Mouse (Mus musculus): ENCODE measurements around the gene Cd3e. TPM values are rescaled to one million over a fixed set of nuclear protein-coding genes. Genes with fewer than 3 reads are reported as not detected.

The Cd3e gene
- polyA plus RNA-seq, 1 experiment from 2014 or later = not detected

DNA sequence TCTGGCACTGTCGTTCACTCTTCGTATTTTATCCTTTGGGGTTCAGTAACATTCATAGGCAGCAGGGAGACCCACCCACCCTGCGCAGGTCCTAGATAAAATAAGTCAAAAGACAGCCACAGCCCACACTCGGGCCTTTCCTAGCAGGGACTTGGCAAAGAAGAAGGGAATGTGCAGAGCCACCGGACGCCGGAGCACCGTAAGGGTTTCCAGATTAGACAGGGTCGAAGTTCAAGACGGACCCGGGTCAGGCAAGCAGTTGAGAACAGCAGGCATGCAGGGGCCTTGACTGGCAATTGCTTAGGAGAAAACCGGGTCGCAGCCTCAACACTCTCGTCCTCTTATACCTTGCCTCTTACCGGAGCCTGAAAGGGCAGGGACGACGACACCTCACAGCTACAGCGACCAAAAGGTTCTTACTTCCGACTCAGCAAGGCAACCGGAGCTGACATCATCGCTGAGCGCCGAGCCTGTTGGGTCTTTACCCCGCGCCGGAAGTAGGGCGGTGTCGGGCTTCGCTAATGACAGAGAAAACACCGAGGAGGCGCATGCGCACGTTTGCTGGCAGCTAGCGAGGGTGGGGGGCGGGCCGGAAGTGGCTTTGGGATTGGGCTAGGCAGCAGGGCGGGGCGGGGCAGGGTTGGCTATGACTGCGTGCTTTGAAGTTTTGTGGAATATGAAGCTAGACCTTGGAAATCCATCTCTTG lies 44.1 kb downstream of the Cd3e start, which contains the start of gene Ube4a:
Gene Ube4a (minus strand): TSS at position 475 of the 707 bp plus-strand sequence.
- H3K9ac ChIP-seq (ENCODE audit: low read depth, low read length) = peak within 1 kb of the TSS; percentile 79
- peak within 1 kb of the TSS; percentile 85 for H3K4me2 ChIP-seq
- no peaks in the 10 kb centered on the region for H3K27me3 ChIP-seq (replicated peaks; ENCODE audit: control insufficient read depth, insufficient read depth, low read length)
- H3K9me3 ChIP-seq (ENCODE audit: control insufficient read depth, low read length) = no peaks in the 10 kb centered on the region
- H3K4me1 ChIP-seq (replicated peaks; ENCODE audit: control insufficient read depth, insufficient read depth, low read length) = peaks cover 12% of the 10 kb centered on the region; the same call in 1 of the 2 replicates
- peak within 1 kb of the TSS; percentile 23; the same call in 1 of the 2 replicates for H3K27ac ChIP-seq (ENCODE audit: low read depth, low read length)
- peak; percentile 100 for DNase-seq (ENCODE audit: low spot score)
- under 1% methylated on average over 39 of the region's 39 CpGs for whole genome bisulfite sequencing
- peaks cover 11% of the 10 kb centered on the region; the same call in 1 of the 2 replicates for H3K36me3 ChIP-seq (ENCODE audit: control insufficient read depth, insufficient read depth, low read length)
- H3K4me3 ChIP-seq (ENCODE audit: low read depth, low read length) = peak within 1 kb of the TSS; percentile 79
- peak; percentile 94 for ATAC-seq (replicated peaks; ENCODE audit: low FRiP score)

DNA sequence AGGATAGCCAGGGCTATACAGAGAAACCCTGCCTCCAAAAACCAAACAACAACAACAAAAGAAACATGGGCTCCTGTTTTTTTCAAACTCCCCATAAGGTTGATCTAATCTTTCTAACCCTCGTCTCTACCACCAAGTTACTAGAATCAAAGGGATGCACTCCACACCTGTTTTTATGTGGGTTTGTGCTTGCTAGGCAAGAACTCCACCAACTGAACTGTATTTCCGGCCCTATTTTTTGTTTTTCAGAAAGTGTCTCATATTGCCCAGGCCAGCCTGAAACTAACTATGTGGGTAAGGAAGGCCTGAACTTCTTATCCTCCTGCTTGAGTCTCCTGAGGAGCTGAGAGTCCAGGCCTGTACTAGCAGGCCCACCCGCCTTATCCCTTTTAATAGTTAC lies 55.0 kb downstream of the Cd3e start:
- Histone ChIP-seq H3K27ac (ENCODE audit: low read depth, low read length) (no peak overlapping the region), H3K9me3 (ENCODE audit: control insufficient read depth, low read length) (no peaks in the 10 kb centered on the region), H3K36me3 (ENCODE audit: control insufficient read depth, insufficient read depth, low read length) (peaks cover 30% of the 10 kb centered on the region), H3K4me2 (no peak overlapping the region), H3K4me3 (ENCODE audit: low read depth, low read length) (no peak overlapping the region), H3K9ac (ENCODE audit: low read depth, low read length) (no peak overlapping the region), H3K27me3 (replicated peaks; ENCODE audit: control insufficient read depth, insufficient read depth, low read length) (no peaks in the 10 kb centered on the region), H3K4me1 (replicated peaks; ENCODE audit: control insufficient read depth, insufficient read depth, low read length) (no peaks in the 10 kb centered on the region)
- WGBS = 90% methylated on average over 3 of the region's 3 CpGs
- DNase-seq (ENCODE audit: low spot score) = no peak
- no peak for ATAC-seq (replicated peaks; ENCODE audit: low FRiP score)

Other genes starting within 250 kb of the Cd3e start
- 171 and 202 TPM in 2 replicates for gene Arcn1, start 241.8 kb downstream of the Cd3e start, polyA plus RNA-seq (2014; fragmentation: Nextera tagmentation; extraction: Ambion mirVana)
- 48.9 and 54.0 TPM in 2 replicates for gene Ift46, start 241.7 kb downstream of the Cd3e start, polyA plus RNA-seq (2014; fragmentation: Nextera tagmentation; extraction: Ambion mirVana)
- 1.2 and 1.6 TPM in 2 replicates for gene Tmem25, start 210.3 kb downstream of the Cd3e start, polyA plus RNA-seq (2014; fragmentation: Nextera tagmentation; extraction: Ambion mirVana)
- gene Ttc36, start 206.6 kb downstream of the Cd3e start, polyA plus RNA-seq (2014; fragmentation: Nextera tagmentation; extraction: Ambion mirVana) = 5.2 and 7.3 TPM in 2 replicates
- 6.8 and 9.7 TPM in 2 replicates for gene Kmt2a, start 128.3 kb downstream of the Cd3e start, polyA plus RNA-seq (2014; fragmentation: Nextera tagmentation; extraction: Ambion mirVana)
- 671 and 713 TPM in 2 replicates for gene Atp5l, start 88.9 kb downstream of the Cd3e start, polyA plus RNA-seq (2014; fragmentation: Nextera tagmentation; extraction: Ambion mirVana)
- 19.5 and 23.9 TPM in 2 replicates for gene Ube4a, start 44.0 kb downstream of the Cd3e start, polyA plus RNA-seq (2014; fragmentation: Nextera tagmentation; extraction: Ambion mirVana)
- 0.23 and 0.55 TPM in 2 replicates for gene Cd3g, start 29.2 kb downstream of the Cd3e start, polyA plus RNA-seq (2014; fragmentation: Nextera tagmentation; extraction: Ambion mirVana)
- not detected in 2 replicates for gene Cd3d, start 27.8 kb downstream of the Cd3e start, polyA plus RNA-seq (2014; fragmentation: Nextera tagmentation; extraction: Ambion mirVana)
- gene Mpzl2, start 30.2 kb upstream of the Cd3e start, polyA plus RNA-seq (2014; fragmentation: Nextera tagmentation; extraction: Ambion mirVana) = 6.4 and 6.5 TPM in 2 replicates
- gene Mpzl3, start 45.6 kb upstream of the Cd3e start, polyA plus RNA-seq (2014; fragmentation: Nextera tagmentation; extraction: Ambion mirVana) = 1.0 and 1.3 TPM in 2 replicates
- gene Jaml, start 69.6 kb upstream of the Cd3e start, polyA plus RNA-seq (2014; fragmentation: Nextera tagmentation; extraction: Ambion mirVana) = 0.16 and 0.18 TPM in 2 replicates
- 1.9 and 2.3 TPM in 2 replicates for gene Scn2b, start 108.2 kb upstream of the Cd3e start, polyA plus RNA-seq (2014; fragmentation: Nextera tagmentation; extraction: Ambion mirVana)
- gene Scn4b, start 128.8 kb upstream of the Cd3e start, polyA plus RNA-seq (2014; fragmentation: Nextera tagmentation; extraction: Ambion mirVana) = 0.22 and 0.41 TPM in 2 replicates
- gene BC049352, start 172.4 kb upstream of the Cd3e start, polyA plus RNA-seq (2014; fragmentation: Nextera tagmentation; extraction: Ambion mirVana) = 0.15 TPM in 1 of 2 replicates, not detected in the other
- gene Tmprss4, start 194.5 kb upstream of the Cd3e start, polyA plus RNA-seq (2014; fragmentation: Nextera tagmentation; extraction: Ambion mirVana) = 0.17 TPM in 1 of 2 replicates, not detected in the other

Measured in liver, embryonic 11.5 days (tissue).